Mouse (Mus musculus) WW6 (cell line): ENCODE results near the gene Znrf1.

Source experiments
- DNase-seq: peaks from one replicate; pipeline ENCODE4 v3.0.0-alpha.2; 2013; ENCODE audit warnings: low read depth, low spot score

The Znrf1 gene

GRCm38 (mm10) chr8:111568029-111568428, 32.1 kb downstream of the Znrf1 start:
- DNase-seq, result no peak

GRCm38 (mm10) chr8:111569926-111570325, 34.0 kb downstream of the Znrf1 start:
- no peak for DNase-seq

GRCm38 (mm10) chr8:111570432-111570831, 34.5 kb downstream of the Znrf1 start:
- no peak for DNase-seq

GRCm38 (mm10) chr8:111571661-111572060, 35.8 kb downstream of the Znrf1 start:
- DNase-seq, result no peak

- no peak for DNase-seq
Observed at GRCm38 (mm10) chr8:111572431-111572830, 36.5 kb downstream of the Znrf1 start.

GRCm38 (mm10) chr8:111573583-111573982, 37.7 kb downstream of the Znrf1 start:
- peak; percentile 45 for DNase-seq

GRCm38 (mm10) chr8:111574016-111574415, 38.1 kb downstream of the Znrf1 start:
- no peak for DNase-seq

GRCm38 (mm10) chr8:111575492-111575891, 39.6 kb downstream of the Znrf1 start:
- DNase-seq, result no peak

GRCm38 (mm10) chr8:111576501-111576900, 40.6 kb downstream of the Znrf1 start:
- no peak for DNase-seq

- DNase-seq, result no peak
Observed at GRCm38 (mm10) chr8:111577880-111578533, 42.1 kb downstream of the Znrf1 start.

GRCm38 (mm10) chr8:111579318-111579717, 43.4 kb downstream of the Znrf1 start:
- no peak for DNase-seq

- no peak for DNase-seq
Observed at GRCm38 (mm10) chr8:111580306-111580705, 44.4 kb downstream of the Znrf1 start.

GRCm38 (mm10) chr8:111582386-111582785, 46.5 kb downstream of the Znrf1 start:
- DNase-seq, result no peak

GRCm38 (mm10) chr8:111584946-111585345, 49.0 kb downstream of the Znrf1 start:
- DNase-seq, result no peak

GRCm38 (mm10) chr8:111587545-111588094, 51.7 kb downstream of the Znrf1 start:
- no peak for DNase-seq

GRCm38 (mm10) chr8:111588336-111588735, 52.4 kb downstream of the Znrf1 start:
- DNase-seq, result no peak

- no peak for DNase-seq
Observed at GRCm38 (mm10) chr8:111590214-111590613, 54.3 kb downstream of the Znrf1 start.

GRCm38 (mm10) chr8:111591176-111591575, 55.3 kb downstream of the Znrf1 start:
- DNase-seq, result no peak

GRCm38 (mm10) chr8:111592390-111592910, 56.6 kb downstream of the Znrf1 start:
- DNase-seq, result no peak

- no peak for DNase-seq
Observed at GRCm38 (mm10) chr8:111594044-111594840, 58.3 kb downstream of the Znrf1 start.

- no peak for DNase-seq
Observed at GRCm38 (mm10) chr8:111594951-111595350, 59.1 kb downstream of the Znrf1 start.

GRCm38 (mm10) chr8:111595712-111596484, 60.0 kb downstream of the Znrf1 start:
- DNase-seq, result no peak
